Mouse (Mus musculus): ENCODE measurements around the gene Adad2.

- no peak for TF ChIP-seq CTCF (IDR thresholded peaks at IDR 0.05; ENCODE audit: borderline replicate concordance, control insufficient read depth, extremely low read depth, insufficient read depth, low read length, poor library complexity)
- TF ChIP-seq POLR2A (IDR thresholded peaks at IDR 0.05; ENCODE audit: control insufficient read depth, extremely low read depth, insufficient read depth, low read length, poor library complexity) = no peak
These were observed 34.3 kb downstream of the Adad2 start for GRCm38 (mm10) chr8:119646846-119647245.
